Mouse (Mus musculus) spleen, postnatal 10 days (tissue): Measurements from ENCODE around the gene Eipr1.
"Not testable (repeated sequence)": the region's sequence is repeated elsewhere in the genome, so short reads cannot be mapped to it uniquely, and the experiment has no call there.

Experiments used
- DNase-seq, 2 experiments: peaks; one replicate each; pipeline ENCODE4 v3.0.0; 2021 to 2022; ENCODE audit warnings: low spot score in 2 of 2

Eipr1 gene

GRCm38 (mm10) chr12:28751508-28752263 is at the start of gene Eipr1:
Gene Eipr1, plus strand, starts transcription at chr12:28751803.
- peak; percentile 63 to 90 for DNase-seq

- DNase-seq: no peak
These were observed 47.2 kb upstream of the Eipr1 start for GRCm38 (mm10) chr12:28704381-28704780.

DNA sequence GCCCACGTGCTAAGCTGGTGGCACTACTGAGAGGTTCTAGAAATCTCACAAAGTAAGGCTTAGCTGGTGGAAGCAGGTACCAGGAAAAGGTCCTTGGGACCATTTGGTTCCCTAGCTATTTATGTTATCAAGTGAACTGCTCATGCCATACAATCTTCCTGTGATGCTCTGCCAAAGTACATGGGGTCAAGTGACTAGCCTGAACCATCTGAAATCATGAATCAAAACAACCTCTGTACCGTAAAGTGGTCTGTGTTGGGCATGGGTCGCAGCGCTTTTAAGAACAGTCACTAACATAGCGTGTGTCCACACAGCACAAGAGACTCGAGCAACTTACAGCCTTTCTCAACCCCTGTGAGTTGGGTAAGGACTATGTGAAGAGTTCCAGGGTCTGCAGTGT is 46.4 kb upstream of the Eipr1 start:
- no peak for DNase-seq

DNA sequence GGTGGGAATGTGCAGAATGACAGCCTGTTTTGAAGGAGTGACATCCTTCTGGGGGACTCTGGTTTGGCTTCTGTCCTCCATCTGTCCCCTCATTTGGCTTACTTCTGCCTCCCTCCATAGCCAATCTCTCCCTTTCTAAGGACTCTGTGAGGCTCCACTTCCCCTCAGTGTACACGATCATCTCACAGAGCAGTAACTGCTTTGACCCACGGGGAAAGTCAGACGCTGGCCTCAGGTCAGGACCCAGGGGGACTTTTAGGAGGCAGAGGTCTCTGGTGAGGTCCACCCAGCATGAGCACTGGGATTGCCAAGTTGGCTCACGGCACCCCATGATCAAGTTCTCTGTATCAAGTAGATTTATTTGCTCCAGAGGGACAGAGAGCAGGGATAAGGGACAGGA is 43.4 kb upstream of the Eipr1 start:
- no peak for DNase-seq

DNA sequence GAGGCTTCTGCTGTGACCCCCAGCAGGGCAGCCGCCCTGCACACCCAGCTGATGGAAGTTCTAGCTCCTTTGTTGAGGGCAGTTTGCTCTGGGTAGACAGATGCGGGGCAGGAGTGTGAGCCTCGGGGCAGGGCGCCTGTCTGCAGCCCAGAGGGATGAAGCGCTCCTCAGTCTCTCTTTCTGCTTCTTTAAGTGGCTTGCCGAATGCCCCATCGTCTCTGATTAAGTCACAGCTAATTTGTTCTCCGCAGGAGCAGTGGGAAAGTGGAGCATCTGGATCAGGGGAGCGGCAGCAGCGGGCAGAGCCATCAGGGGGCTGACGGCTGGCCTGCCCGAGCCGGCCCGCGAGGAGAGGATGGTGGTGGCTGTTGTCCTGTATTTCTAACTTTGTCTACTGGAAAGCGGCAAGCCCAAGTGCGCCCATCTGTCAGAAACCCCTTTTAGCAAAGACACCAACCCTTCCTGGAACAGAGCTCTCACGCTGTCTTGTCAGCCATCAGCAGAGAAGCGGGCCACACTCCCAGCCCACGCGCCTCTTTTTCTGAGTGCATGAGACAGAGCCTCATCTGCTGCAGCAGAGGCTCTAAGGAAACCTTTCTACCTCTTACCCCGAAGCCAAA is 40.9 kb upstream of the Eipr1 start:
- DNase-seq: no peak

GRCm38 (mm10) chr12:28714822-28715632 is 36.6 kb upstream of the Eipr1 start:
- DNase-seq: no peak

GRCm38 (mm10) chr12:28717066-28717465 is 34.5 kb upstream of the Eipr1 start:
- DNase-seq: no peak

DNA sequence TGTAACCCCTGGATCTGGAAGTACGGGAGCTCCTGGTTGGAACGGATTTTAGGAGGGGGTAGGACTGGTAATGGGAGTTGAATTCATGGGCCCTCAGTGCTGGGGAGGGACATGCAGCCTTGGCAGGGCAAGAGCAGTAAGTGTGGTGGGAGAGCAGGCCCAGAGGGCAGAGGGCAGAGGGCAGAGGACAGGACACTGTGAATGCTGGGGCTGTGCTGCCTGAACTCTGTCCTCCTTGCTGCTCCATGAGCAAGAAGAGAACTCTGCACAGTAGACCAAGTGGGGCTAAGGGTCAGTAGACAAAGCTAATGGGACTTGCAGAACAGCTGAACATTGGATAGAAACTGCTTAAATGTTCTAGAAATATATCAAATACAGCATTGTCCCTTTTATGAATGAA is 33.5 kb upstream of the Eipr1 start:
- DNase-seq: no peak

GRCm38 (mm10) chr12:28724366-28724765 is 27.2 kb upstream of the Eipr1 start:
- no peak for DNase-seq

- no peak for DNase-seq
These were observed 25.4 kb upstream of the Eipr1 start for GRCm38 (mm10) chr12:28726204-28726603.

DNA sequence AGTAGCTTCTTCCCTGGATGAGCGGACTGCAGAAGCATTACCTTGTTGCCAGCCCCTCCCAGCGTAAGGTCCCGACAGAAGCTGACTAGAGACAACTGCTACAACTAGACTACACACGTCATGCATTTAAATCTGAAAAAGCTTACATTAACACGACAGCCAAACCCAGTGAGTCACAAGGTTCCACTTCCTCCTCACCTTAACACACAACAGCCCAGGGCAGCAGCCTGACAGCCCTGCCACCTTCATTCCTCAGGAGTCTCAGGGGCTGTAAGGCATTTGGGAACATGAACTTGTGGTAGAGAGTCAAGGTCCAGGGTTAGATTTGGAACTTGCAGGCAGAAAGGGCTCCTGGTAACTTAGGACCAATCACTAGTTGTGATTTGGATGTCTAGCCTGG is 24.5 kb upstream of the Eipr1 start:
- no peak for DNase-seq

GRCm38 (mm10) chr12:28732631-28733030 is 19.0 kb upstream of the Eipr1 start:
- DNase-seq: no peak

- not testable (repeated sequence) for DNase-seq
These were observed 17.9 kb upstream of the Eipr1 start for GRCm38 (mm10) chr12:28733520-28734245.

DNA sequence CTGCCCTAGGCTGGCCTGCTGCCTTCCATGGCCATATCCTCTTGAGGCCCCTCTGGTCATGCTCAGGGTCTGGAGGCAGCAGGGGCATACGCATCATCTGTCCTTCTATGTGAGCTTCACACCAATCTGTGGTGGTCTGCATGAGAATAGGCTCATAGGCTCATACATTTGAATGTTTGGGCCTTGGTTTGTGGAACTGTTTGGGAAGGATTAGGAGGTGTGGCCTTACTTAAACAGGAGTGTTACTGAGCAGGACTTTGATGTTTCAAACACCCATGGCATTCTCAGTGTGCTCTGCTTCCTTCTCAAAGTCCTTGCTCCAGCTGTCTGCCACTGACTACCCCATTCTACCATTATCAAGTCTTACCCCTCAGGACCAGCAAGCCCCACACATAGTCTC is 17.3 kb upstream of the Eipr1 start:
- no peak for DNase-seq

GRCm38 (mm10) chr12:28735293-28735692 is 16.3 kb upstream of the Eipr1 start:
- no peak for DNase-seq

DNA sequence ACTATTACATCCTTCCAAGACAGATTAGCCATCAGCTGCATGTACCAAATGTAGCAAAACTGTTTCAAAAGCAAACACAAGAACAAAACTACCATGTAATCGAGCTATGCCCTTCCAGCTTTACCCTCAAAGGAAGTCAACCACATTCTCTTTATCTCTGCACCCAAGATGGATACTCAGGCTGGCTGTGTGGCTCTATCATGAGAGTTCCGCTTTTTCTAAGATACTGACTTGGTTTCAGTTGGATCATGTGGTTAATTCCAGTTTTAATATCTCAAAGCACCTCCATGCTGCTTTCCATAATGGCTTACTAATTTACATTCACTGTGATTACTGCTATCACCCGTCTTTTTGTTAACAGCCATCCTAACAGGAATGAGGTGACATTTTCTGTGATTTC is 8.3 kb upstream of the Eipr1 start:
- no peak for DNase-seq

DNA sequence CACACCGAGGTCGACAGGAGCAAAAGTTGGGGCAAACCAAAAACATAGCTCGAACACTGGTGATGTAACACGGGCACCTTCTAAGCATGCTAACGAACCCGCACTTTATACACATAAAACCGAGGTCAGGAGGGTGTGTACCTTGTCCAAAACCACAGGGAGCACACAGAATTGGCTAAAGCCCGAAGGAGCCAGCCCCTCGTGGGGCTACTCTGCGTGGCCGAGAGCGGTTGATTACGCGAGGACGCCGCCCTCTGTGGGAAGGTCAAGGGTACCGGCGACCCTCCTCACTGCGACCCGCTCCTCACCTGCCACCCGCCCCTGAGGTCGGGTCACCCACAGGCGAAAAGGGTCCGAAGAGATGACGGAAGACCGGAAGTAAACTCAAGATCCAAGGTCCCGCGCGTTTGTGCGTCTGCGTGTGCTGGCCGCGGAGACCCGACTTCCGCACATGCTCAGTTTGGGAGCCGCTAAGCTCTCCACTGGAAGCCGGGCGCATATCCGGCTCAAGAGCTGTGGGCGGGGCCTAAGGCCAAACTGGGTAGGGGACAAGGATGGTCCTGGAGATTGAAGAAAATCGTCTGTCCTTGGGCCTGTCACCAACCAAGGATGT is 1.5 kb upstream of the Eipr1 start, which contains the start of gene Trappc12:
Gene Trappc12, minus strand, starts transcription at position 452 of the 613 bp plus-strand sequence.
- DNase-seq: peak; percentile 71 to 92

- no peak for DNase-seq
These were observed 727 bp upstream of the Eipr1 start for GRCm38 (mm10) chr12:28750876-28751275.

- DNase-seq: no peak
These were observed 4.4 kb downstream of the Eipr1 start for GRCm38 (mm10) chr12:28756019-28756418.

DNA sequence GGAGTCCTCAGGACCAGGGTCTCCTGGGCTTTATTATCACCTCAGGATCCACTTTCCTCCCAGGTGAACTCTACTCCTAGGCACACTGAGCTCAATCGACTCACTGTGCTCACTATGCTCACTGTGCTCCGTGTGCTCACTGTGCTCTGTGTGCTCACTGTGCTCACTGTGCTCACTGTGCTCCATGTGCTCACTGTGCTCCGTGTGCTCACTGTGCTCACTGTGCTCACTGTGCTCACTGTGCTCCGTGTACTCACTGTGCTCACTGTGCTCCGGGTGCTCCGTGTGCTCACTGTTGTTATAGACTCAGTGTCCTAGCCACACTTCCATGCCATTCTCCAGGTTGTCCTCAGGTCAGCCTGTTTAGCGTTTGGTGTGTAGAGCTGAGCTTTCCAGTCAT is 18.4 kb downstream of the Eipr1 start:
- no peak for DNase-seq

GRCm38 (mm10) chr12:28773815-28774214 is 22.2 kb downstream of the Eipr1 start:
- DNase-seq: no peak
